Mouse (Mus musculus): ENCODE measurements around the gene Mical1. TPM values are rescaled to one million over a fixed set of nuclear protein-coding genes. Genes with fewer than 3 reads are reported as not detected.

Mical1 gene
- polyA plus RNA-seq, 1 experiment from 2014 or later = 39.3 TPM

DNA sequence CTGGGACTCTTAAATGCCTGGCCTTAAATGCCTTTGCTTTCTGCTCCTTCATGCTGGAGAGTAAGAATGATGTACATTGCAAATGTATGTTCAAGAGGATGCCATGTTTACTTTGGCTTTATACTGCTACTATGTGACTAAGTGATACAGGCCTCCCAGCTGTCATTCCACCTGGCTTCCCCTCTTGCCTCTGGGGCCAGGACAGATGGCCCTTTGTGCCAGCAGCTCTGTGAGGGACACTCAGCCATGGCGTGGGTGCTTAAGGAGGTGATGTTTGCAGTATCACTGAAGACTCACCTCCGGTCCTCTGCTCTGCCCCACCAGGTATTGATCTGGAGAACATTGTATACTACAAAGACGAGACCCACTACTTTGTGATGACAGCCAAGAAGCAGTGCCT is 3.8 kb downstream of the Mical1 start:
- WGBS = 92% methylated on average over 3 of the region's 3 CpGs
- Histone ChIP-seq H3K4me1 (peaks cover 30% of the 10 kb centered on the region), H3K4me3 (replicated peaks) (no peak overlapping the region), H3K27me3 (no peaks in the 10 kb centered on the region), H3K9ac (no peak overlapping the region), H3K4me2 (no peak overlapping the region), H3K9me3 (replicated peaks) (no peaks in the 10 kb centered on the region), H3K27ac (no peak overlapping the region), H3K36me3 (peaks cover 56% of the 10 kb centered on the region)
- ATAC-seq (replicated peaks; ENCODE audit: low FRiP score) = no peak

DNA sequence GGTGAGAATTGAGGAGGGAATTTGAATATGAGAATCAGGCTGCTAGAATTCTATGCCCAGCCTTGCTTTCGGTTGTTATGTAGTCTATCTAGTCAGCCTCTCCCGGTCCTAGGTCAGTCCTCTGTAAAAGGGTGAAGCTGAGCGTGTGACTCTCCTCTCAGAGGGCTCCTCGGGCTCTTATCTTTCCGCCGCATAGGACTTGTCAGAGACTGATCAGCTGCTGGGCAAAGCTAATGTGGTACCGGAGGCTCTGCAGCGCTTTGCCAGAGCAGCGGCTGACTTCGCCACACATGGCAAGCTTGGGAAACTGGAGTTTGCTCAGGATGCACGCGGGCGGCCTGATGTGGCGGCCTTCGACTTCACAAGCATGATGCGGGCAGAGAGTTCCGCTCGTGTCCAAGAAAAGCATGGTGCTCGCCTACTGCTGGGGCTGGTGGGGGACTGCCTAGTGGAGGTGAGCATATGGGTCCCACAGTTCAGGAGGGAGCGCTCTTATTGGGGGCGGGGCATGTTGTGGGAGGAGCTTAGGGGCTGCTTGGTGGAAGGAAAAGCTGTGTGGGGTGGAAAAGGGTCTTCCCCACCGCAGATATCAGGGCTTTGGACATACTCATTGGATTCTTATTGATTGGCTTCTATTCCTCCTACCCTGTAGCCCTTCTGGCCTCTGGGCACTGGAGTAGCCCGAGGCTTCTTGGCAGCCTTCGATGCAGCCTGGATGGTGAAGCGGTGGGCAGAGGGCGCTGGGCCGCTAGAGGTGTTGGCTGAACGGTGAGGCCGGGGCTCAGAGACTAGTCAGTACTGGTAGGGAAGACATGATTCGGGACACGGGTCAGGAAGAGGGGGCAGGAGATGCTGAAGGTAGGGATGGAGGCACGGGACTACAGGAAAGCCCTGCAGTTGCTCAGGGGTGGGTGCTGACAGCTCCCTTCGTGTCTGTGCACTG is 5.1 kb downstream of the Mical1 start:
- Histone ChIP-seq H3K4me3 (replicated peaks) (no peak overlapping the region), H3K27me3 (no peaks in the 10 kb centered on the region), H3K9ac (no peak overlapping the region), H3K36me3 (peaks cover 68% of the 10 kb centered on the region), H3K27ac (no peak overlapping the region), H3K4me1 (peaks cover 24% of the 10 kb centered on the region), H3K4me2 (no peak overlapping the region), H3K9me3 (replicated peaks) (no peaks in the 10 kb centered on the region)
- no peak for ATAC-seq (replicated peaks; ENCODE audit: low FRiP score)
- 76% methylated on average over 33 of the region's 33 CpGs for WGBS

DNA sequence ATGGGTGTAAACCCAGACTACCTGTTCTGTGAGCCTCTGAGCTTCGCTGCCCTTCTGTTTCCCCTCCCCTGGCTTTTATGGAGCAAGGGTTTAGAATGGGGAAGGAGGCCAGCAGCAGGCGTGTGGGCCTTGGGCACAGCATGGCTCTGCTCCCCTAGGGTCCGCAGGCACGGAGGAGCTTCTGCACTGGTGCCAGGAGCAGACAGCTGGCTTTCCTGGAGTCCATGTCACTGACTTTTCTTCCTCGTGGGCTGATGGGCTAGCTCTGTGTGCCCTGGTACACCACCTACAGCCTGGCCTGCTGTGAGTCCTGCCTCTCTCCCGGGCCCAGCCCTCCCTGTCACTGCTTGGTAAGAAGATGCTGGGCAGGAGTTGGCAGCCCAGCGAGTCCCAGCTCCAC is 6.3 kb downstream of the Mical1 start:
- Histone ChIP-seq H3K4me3 (replicated peaks) (no peak overlapping the region), H3K27ac (no peak overlapping the region), H3K9me3 (replicated peaks) (no peaks in the 10 kb centered on the region), H3K36me3 (peaks cover 80% of the 10 kb centered on the region), H3K9ac (no peak overlapping the region), H3K4me1 (peaks cover 12% of the 10 kb centered on the region), H3K27me3 (no peaks in the 10 kb centered on the region), H3K4me2 (no peak overlapping the region)
- 88% methylated on average over 7 of the region's 7 CpGs for WGBS
- no peak for ATAC-seq (replicated peaks; ENCODE audit: low FRiP score)

DNA sequence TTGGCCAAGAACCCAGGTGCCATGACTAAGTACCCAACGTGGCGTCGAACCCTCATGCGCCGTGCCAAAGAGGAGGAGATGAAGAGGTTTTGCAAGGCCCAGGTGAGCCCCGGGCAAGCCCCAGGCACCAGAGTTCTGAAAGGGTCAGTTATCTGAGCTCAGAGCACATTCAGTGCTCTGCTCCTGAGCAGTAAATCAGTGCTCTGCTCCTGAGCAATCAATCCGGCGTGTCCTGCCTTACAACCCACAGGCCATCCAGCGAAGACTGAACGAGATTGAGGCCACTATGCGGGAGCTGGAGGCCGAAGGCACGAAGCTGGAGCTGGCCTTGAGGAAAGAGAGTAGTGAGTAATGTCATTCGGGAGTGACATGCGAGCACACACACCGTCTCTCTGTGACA is 9.7 kb downstream of the Mical1 start:
- no peak overlapping the region for H3K9ac ChIP-seq
- WGBS = 84% methylated on average over 16 of the region's 16 CpGs
- 0 out of 2 replicates have a peak, but pooled peaks cover 3% of the 10 kb centered on the region for H3K27me3 ChIP-seq
- peaks cover 74% of the 10 kb centered on the region for H3K36me3 ChIP-seq
- no peak overlapping the region for H3K27ac ChIP-seq
- H3K4me2 ChIP-seq = no peak overlapping the region
- no peaks in the 10 kb centered on the region for H3K9me3 ChIP-seq (replicated peaks)
- no peak overlapping the region for H3K4me3 ChIP-seq (replicated peaks)
- H3K4me1 ChIP-seq = peaks cover 30% of the 10 kb centered on the region
- no peak for ATAC-seq (replicated peaks; ENCODE audit: low FRiP score)

DNA sequence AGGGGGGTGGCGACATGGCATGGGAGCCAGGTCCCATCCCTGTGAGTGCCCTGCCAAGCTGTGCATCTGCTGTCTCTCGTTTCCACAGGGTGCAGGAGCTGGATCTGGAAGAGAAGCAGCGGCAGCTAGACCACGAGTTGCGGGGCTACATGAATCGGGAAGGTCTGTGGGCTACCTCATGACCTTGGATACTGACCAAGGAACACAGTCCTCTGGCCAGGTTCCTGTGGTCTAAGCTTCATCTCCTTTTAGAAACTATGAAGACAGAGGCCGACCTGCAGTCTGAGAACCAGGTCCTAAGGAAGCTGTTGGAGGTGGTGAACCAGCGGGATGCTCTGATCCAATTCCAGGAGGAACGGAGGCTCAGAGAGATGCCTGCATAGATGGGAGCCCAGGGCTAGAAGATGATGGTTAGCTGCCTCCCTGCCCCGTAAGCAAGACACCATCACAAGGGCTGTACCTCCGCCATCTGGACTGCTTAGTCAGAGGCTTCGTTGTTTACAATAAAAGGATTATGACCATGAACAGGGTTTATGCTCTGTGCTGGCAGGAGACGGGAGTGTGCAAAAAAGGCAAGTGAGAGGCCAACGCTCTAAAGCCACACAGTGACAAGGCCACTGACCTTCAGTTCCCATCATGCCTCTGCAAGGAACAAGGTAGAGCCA is 10.5 kb downstream of the Mical1 start:
- H3K9me3 ChIP-seq (replicated peaks) = no peaks in the 10 kb centered on the region
- WGBS = 82% methylated on average over 14 of the region's 14 CpGs
- H3K27ac ChIP-seq = no peak overlapping the region
- H3K4me2 ChIP-seq = no peak overlapping the region
- no peak overlapping the region for H3K4me3 ChIP-seq (replicated peaks)
- H3K4me1 ChIP-seq = peaks cover 25% of the 10 kb centered on the region
- ATAC-seq (replicated peaks; ENCODE audit: low FRiP score) = no peak
- H3K36me3 ChIP-seq = peaks cover 65% of the 10 kb centered on the region
- 0 out of 2 replicates have a peak, but pooled peaks cover 3% of the 10 kb centered on the region for H3K27me3 ChIP-seq
- no peak overlapping the region for H3K9ac ChIP-seq

DNA sequence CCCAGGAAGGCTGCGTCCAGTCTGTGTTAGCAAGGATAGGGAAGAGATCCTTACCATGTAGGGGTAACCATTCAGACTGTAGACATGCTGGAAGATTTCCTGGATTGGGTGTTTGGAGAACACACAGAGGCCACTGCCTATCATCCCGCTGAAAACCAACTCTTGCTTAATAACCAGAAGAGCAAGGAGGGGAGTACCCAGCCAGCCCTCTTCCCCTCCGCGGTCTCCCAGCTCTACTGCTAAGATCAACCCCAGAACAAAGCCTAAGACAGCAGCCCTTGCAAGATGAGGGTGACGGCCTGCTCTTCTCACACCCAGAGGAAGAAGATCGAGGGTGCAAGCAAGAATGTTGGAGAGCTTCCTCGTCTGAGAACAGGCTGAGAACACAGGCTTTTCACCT is 12.8 kb downstream of the Mical1 start:
- Histone ChIP-seq H3K9ac (peak overlapping the region; percentile 71), H3K27ac (no peak overlapping the region), H3K4me3 (replicated peaks) (peak overlapping the region; percentile 65), H3K36me3 (peaks cover 44% of the 10 kb centered on the region), H3K4me1 (peaks cover 25% of the 10 kb centered on the region), H3K27me3 (0 out of 2 replicates have a peak, but pooled peaks cover 3% of the 10 kb centered on the region), H3K9me3 (replicated peaks) (no peaks in the 10 kb centered on the region), H3K4me2 (peak overlapping the region; percentile 99)
- no peak for ATAC-seq (replicated peaks; ENCODE audit: low FRiP score)
- WGBS = 38% methylated on average over 7 of the region's 7 CpGs

DNA sequence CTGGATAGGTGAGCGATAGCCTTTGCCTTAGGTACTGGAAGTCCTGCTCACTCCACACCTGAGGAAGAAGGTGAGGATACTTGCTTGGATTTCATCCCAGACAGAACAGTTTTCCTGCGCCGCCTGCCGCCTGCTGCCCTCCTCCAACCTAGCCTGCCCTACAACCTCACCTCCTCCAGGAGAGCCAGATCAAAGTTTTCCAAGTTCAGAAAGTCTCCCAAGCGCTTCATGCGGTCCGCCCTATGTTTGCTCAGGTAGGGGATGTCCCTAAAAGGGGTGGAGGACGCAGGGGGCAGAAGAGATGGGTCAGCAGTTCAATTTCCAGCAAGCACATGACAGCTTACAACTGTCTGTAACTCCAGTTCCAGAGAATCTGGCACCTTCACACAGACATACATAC is 13.2 kb downstream of the Mical1 start:
- 20% methylated on average over 8 of the region's 8 CpGs for WGBS

DNA sequence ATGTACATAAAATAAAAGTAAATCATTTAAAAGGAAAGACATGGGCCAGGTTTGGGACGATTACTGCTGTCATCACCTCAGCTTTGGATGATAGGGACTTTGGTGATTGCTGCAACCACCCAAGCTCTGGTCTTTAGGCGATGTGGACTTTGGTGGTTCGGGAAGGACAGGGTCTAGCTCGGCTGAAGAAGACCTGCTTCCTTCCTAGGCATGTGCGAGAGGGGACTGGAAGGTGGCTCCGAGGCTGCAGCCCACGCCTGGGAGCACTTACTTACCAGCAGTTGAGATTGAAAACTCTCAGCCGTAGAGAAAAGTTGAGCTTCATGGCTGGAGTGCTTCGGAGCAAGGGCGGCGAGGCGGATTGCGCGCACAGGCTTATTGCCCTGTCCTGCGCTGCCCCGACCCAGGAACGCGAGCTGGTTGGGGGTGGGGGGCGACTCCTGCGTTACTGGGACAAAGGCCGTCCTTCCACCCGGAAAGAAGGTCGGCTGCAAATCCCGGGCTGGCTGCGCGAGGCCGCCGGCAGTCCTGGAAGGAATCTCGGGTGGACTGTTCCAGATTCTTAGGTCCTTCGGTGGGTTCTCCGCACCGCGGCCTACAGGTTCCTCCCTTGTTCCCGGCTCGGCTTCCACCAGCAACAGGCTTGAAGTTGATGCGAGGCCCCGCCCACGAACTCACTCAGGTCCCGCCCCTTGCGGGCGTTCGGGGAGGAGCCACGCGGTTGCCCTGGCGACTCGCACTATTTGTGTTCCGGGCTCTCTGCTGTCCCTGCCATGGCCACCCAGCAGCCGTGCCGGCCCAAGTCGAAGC is 13.8 kb downstream of the Mical1 start, which contains the start of the genes Smpd2 and Ppil6:
Gene Smpd2 (minus strand): TSS at position 662 of the 810 bp plus-strand sequence.
Gene Ppil6 (plus strand): TSS at position 732 of the 810 bp plus-strand sequence.
- 0 out of 2 replicates have a peak, but pooled peaks cover 3% of the 10 kb centered on the region for H3K27me3 ChIP-seq
- peak; percentile 94 for ATAC-seq (replicated peaks; ENCODE audit: low FRiP score)
- WGBS = under 1% methylated on average over 50 of the region's 50 CpGs

More for the DNA sequence above, 13.2 kb downstream of the Mical1 start:
- Histone ChIP-seq H3K4me1 (peaks cover 25% of the 10 kb centered on the region), H3K9ac (peak overlapping the region; percentile 71), H3K36me3 (peaks cover 39% of the 10 kb centered on the region), H3K4me3 (replicated peaks) (peak overlapping the region; percentile 65), H3K9me3 (replicated peaks) (no peaks in the 10 kb centered on the region), H3K4me2 (peak overlapping the region; percentile 99), H3K27ac (peak overlapping the region; percentile 90), H3K27me3 (0 out of 2 replicates have a peak, but pooled peaks cover 3% of the 10 kb centered on the region)
- peak; percentile 26; the same call in 1 of the 2 replicates for ATAC-seq (replicated peaks; ENCODE audit: low FRiP score)

DNA sequence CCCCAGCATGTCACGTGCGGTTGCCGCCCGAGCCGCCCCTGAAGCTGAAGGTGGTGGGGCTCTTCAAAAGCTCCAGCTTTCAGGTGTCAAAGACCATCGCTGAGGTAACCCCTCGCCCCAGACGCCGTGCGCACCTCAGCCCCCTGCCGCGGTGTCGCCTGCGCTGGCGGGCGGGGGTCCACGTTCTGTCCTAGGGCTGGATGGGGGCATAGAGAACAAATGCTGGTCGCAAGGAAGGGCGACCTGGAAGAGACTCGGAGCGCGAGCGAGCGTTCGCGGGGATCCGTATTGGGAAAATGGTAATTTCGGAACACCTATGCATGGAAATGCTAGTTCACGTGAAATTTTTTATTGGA is 14.4 kb downstream of the Mical1 start:
- peak overlapping the region; percentile 65 for H3K4me3 ChIP-seq (replicated peaks)
- H3K9ac ChIP-seq = peak overlapping the region; percentile 71
- H3K4me2 ChIP-seq = peak overlapping the region; percentile 99
- no peaks in the 10 kb centered on the region for H3K9me3 ChIP-seq (replicated peaks)
- H3K36me3 ChIP-seq = peaks cover 27% of the 10 kb centered on the region
- no peak overlapping the region for H3K27ac ChIP-seq
- under 1% methylated on average over 29 of the region's 29 CpGs for WGBS
- ATAC-seq (replicated peaks; ENCODE audit: low FRiP score) = peak; percentile 47; the same call in 1 of the 2 replicates
- peaks cover 25% of the 10 kb centered on the region for H3K4me1 ChIP-seq
- H3K27me3 ChIP-seq = 0 out of 2 replicates have a peak, but pooled peaks cover 3% of the 10 kb centered on the region

More for the DNA sequence above, 13.8 kb downstream of the Mical1 start, which contains the start of the genes Smpd2 and Ppil6:
- peaks cover 25% of the 10 kb centered on the region for H3K4me1 ChIP-seq
- peaks cover 33% of the 10 kb centered on the region for H3K36me3 ChIP-seq
- H3K27ac ChIP-seq = peak within 1 kb of the TSS; percentile 90
- H3K4me2 ChIP-seq = peak within 1 kb of the TSS; percentile 99
- H3K4me3 ChIP-seq (replicated peaks) = peak within 1 kb of the TSS; percentile 65
- peak within 1 kb of the TSS; percentile 71 for H3K9ac ChIP-seq
- H3K9me3 ChIP-seq (replicated peaks) = no peaks in the 10 kb centered on the region

DNA sequence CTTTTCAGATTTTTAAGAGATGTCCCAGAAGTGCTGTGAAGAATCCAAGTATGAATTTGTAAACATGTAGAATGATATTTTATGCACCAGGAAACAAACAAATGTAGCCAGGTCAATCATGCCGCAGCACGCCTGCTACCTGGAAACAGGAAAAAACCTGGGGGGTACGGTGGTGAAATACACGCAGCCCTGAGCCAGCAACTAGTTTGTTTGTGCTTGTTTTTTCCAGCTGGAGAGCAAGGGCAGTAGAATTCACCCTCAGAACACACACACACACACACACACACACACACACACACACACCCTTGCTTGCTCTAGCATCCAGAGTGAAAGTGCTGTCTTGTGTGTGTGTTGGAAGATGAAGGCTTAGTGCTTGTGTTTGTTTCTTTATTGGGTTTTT is 15.0 kb downstream of the Mical1 start:
- Histone ChIP-seq H3K9ac (no peak overlapping the region), H3K4me2 (peak overlapping the region; percentile 99), H3K4me1 (peaks cover 25% of the 10 kb centered on the region), H3K27ac (no peak overlapping the region), H3K9me3 (replicated peaks) (no peaks in the 10 kb centered on the region), H3K4me3 (replicated peaks) (peak overlapping the region; percentile 65), H3K27me3 (0 out of 2 replicates have a peak, but pooled peaks cover 3% of the 10 kb centered on the region), H3K36me3 (peaks cover 21% of the 10 kb centered on the region)
- no peak for ATAC-seq (replicated peaks; ENCODE audit: low FRiP score)
- WGBS = 44% methylated on average over 4 of the region's 4 CpGs

DNA sequence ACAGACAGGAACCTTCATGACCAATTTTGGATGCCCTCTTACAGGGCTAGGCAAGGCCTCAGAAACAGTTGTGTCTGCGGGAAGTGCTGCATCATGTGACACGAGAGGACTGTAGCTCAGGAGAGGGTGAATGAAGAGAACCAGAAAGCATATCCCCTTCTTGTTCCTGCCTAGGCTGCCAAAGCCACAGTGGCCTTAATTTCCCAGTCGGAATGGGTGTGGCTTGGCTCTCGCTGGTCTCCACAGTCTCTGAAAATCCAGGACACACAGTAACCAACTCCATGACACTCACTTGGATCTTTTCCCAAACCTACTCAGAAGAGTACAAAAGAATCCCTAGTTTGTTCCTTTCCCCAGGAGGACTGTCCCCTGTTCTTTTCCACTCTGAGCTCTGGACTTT is 24.8 kb downstream of the Mical1 start:
- Histone ChIP-seq H3K27me3 (no peaks in the 10 kb centered on the region), H3K36me3 (no peaks in the 10 kb centered on the region), H3K4me2 (no peak overlapping the region), H3K27ac (no peak overlapping the region), H3K9me3 (replicated peaks) (no peaks in the 10 kb centered on the region), H3K4me1 (no peaks in the 10 kb centered on the region), H3K9ac (no peak overlapping the region), H3K4me3 (replicated peaks) (no peak overlapping the region)
- 72% methylated on average over 4 of the region's 4 CpGs for WGBS
- ATAC-seq (replicated peaks; ENCODE audit: low FRiP score) = no peak

All from kidney, embryonic 15.5 days (tissue).